Mouse (Mus musculus): Measurements from ENCODE around the gene Crat.

The Crat gene

GRCm38 (mm10) chr2:30415157-30415935, at the start of gene Crat:
TSS of gene Crat (minus strand) at chr2:30415813.
- peak; percentile 89 to 90 for DNase-seq (ENCODE audit: low spot score in 2 of 2)

GRCm38 (mm10) chr2:30464411-30464810, 48.8 kb upstream of the Crat start:
- DNase-seq (ENCODE audit: low spot score in 2 of 2) = no peak

- no peak for DNase-seq (ENCODE audit: low spot score in 2 of 2)
These were observed 48.3 kb upstream of the Crat start for GRCm38 (mm10) chr2:30463904-30464330.

GRCm38 (mm10) chr2:30463341-30463761, 47.7 kb upstream of the Crat start:
- no peak for DNase-seq (ENCODE audit: low spot score in 2 of 2)

- DNase-seq (ENCODE audit: low spot score in 2 of 2) = no peak
These were observed 43.6 kb upstream of the Crat start for GRCm38 (mm10) chr2:30459241-30459640.

- DNase-seq (ENCODE audit: low spot score in 2 of 2) = no peak
These were observed 42.7 kb upstream of the Crat start for GRCm38 (mm10) chr2:30458349-30458748.

GRCm38 (mm10) chr2:30456104-30456980, 40.7 kb upstream of the Crat start:
- no peak for DNase-seq (ENCODE audit: low spot score in 2 of 2)

GRCm38 (mm10) chr2:30454587-30454986, 39.0 kb upstream of the Crat start:
- no peak for DNase-seq (ENCODE audit: low spot score in 2 of 2)

- DNase-seq (ENCODE audit: low spot score in 2 of 2) = no peak
These were observed 38.0 kb upstream of the Crat start for GRCm38 (mm10) chr2:30453570-30453969.

- no peak for DNase-seq (ENCODE audit: low spot score in 2 of 2)
These were observed 35.9 kb upstream of the Crat start for GRCm38 (mm10) chr2:30451525-30451924.

GRCm38 (mm10) chr2:30450530-30450929, 34.9 kb upstream of the Crat start:
- no peak for DNase-seq (ENCODE audit: low spot score in 2 of 2)

GRCm38 (mm10) chr2:30448371-30448770, 32.8 kb upstream of the Crat start:
- no peak for DNase-seq (ENCODE audit: low spot score in 2 of 2)

GRCm38 (mm10) chr2:30446891-30447826, 31.5 kb upstream of the Crat start:
- no peak for DNase-seq (ENCODE audit: low spot score in 2 of 2)

- DNase-seq (ENCODE audit: low spot score in 2 of 2) = no peak
These were observed 29.7 kb upstream of the Crat start for GRCm38 (mm10) chr2:30445312-30445711.

GRCm38 (mm10) chr2:30444450-30444849, 28.8 kb upstream of the Crat start:
- DNase-seq (ENCODE audit: low spot score in 2 of 2) = no peak

- DNase-seq (ENCODE audit: low spot score in 2 of 2) = no peak
These were observed 28.4 kb upstream of the Crat start for GRCm38 (mm10) chr2:30444006-30444405.

- no peak for DNase-seq (ENCODE audit: low spot score in 2 of 2)
These were observed 27.7 kb upstream of the Crat start for GRCm38 (mm10) chr2:30443281-30443680.

- DNase-seq (ENCODE audit: low spot score in 2 of 2) = no peak
These were observed 26.9 kb upstream of the Crat start for GRCm38 (mm10) chr2:30442498-30442890.

- peak; percentile 44 to 62 for DNase-seq (ENCODE audit: low spot score in 2 of 2)
These were observed 26.2 kb upstream of the Crat start for GRCm38 (mm10) chr2:30441518-30442497.

Measured in frontal cortex, postnatal 14 days (tissue).